In the genomic region with DNA sequence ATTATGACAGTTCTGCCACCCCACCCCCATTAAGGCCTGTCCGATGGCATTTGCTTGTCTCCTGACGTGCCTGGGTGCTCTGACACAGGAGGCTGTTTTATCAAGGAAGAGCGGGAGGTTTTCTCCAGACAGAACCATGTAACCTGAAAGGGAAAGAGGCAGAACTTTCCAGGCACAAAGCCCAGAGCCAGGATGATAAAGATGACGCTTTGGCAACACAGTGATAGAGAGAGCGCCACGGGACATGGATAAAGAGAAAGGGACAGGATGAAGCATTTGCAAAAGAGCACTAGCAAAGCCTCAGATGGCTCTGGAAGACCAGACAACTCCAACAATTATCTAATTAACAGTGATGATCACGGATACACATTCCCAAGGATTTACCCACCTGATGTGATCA, we compare ENCODE assay signal across 17 mouse cellular contexts. TPM values are rescaled to one million over a fixed set of nuclear protein-coding genes. Genes with fewer than 3 reads are reported as not detected.
"Had no signal": no experiment of that assay in that cellular context is flagged by ENCODE, and none has a peak within 500 bp of the region (broad histone marks: within the 10 kb centered on the region; RNA-seq: fewer than 3 reads in every experiment).

No protein-coding gene starts in this region.

- H3K4me3 ChIP-seq: left cerebral cortex, adult 2 months; liver, embryonic 13.5 days; midbrain, embryonic 12.5 days; myocyte; neural tube, embryonic 13.5 days had no signal

- H3K9ac ChIP-seq: liver, embryonic 13.5 days; midbrain, embryonic 12.5 days; neural tube, embryonic 13.5 days had no signal

- H3K9me3 ChIP-seq: liver, embryonic 13.5 days; midbrain, embryonic 12.5 days; neural tube, embryonic 13.5 days had no signal

- DNase-seq: kidney, postnatal 10 days; kidney, postnatal 36 days; layer of hippocampus, postnatal 36 days; liver, embryonic 13.5 days; lung, adult 2 months; lung, postnatal 14 days; lung, postnatal 4 days; thymus, adult 18-20 months; thymus, postnatal 36 days had no signal

- H3K36me3 ChIP-seq: liver, embryonic 13.5 days; midbrain, embryonic 12.5 days; neural tube, embryonic 13.5 days had no signal

- H3K27ac ChIP-seq: left cerebral cortex, adult 2 months; liver, embryonic 13.5 days; midbrain, embryonic 12.5 days; neural tube, embryonic 13.5 days had no signal

- H3K4me2 ChIP-seq: liver, embryonic 13.5 days; midbrain, embryonic 12.5 days; neural tube, embryonic 13.5 days had no signal

- ATAC-seq: midbrain, embryonic 16.5 days had no signal

- H3K4me1 ChIP-seq: liver, embryonic 13.5 days; midbrain, embryonic 12.5 days; neural tube, embryonic 13.5 days had no signal

- H3K27me3 ChIP-seq: liver, embryonic 13.5 days; midbrain, embryonic 12.5 days; neural tube, embryonic 13.5 days had no signal

RNA-seq across cellular contexts. Expression of a gene that starts 56.0 kb away (rescaled TPM):
- total RNA-seq: megakaryocyte progenitor cell, adult 5-6 weeks; megakaryocyte-erythroid progenitor cell, adult 5-6 weeks; monocyte, adult 5-6 weeks had no signal
